Mouse (Mus musculus) c-Kit-negative CD71-positive TER-119-positive erythroid progenitor cells, embryonic 14.5 days (primary cell): ENCODE data around the gene Slc10a2.
"Not testable (repeated sequence)": the region's sequence is repeated elsewhere in the genome, so short reads cannot be mapped to it uniquely, and the experiment has no call there.

Experiments used
- DNase-seq: peaks from one replicate; pipeline ENCODE4 v3.0.0-alpha.2; 2013; ENCODE audit warnings: low read depth, low spot score

The Slc10a2 gene

GRCm38 (mm10) chr8:5105186-5105585, at the start of gene Slc10a2:
Gene Slc10a2, minus strand, starts transcription at chr8:5105351.
- no peak for DNase-seq

- no peak for DNase-seq
Observed at GRCm38 (mm10) chr8:5129322-5129829, 24.2 kb upstream of the Slc10a2 start.

GRCm38 (mm10) chr8:5106855-5107254, 1.7 kb upstream of the Slc10a2 start:
- no peak for DNase-seq

- DNase-seq, result no peak
Observed at GRCm38 (mm10) chr8:5095392-5095791, 9.8 kb downstream of the Slc10a2 start.

- not testable (repeated sequence) for DNase-seq
Observed at GRCm38 (mm10) chr8:5093991-5094390, 11.2 kb downstream of the Slc10a2 start.

GRCm38 (mm10) chr8:5073654-5074293, 31.4 kb downstream of the Slc10a2 start:
- no peak for DNase-seq

GRCm38 (mm10) chr8:5058888-5059287, 46.3 kb downstream of the Slc10a2 start:
- no peak for DNase-seq

GRCm38 (mm10) chr8:5044361-5044900, 60.7 kb downstream of the Slc10a2 start:
- DNase-seq, result not testable (repeated sequence)

GRCm38 (mm10) chr8:5038811-5039561, 66.2 kb downstream of the Slc10a2 start:
- DNase-seq, result no peak
